Mouse (Mus musculus): ENCODE data around the gene Ogn. TPM values are rescaled to one million over a fixed set of nuclear protein-coding genes. Genes with fewer than 3 reads are reported as not detected.

The Ogn gene
- polyA plus RNA-seq (2017; shearing (Covaris generic)), result under 1 TPM in 1 of 2 experiments, not detected in 1; 0.14 TPM

GRCm38 (mm10) chr13:49607714-49608113 lies at the start of gene Ogn:
TSS of gene Ogn (plus strand) at chr13:49608046.

GRCm38 (mm10) chr13:49581541-49582530 lies 26.0 kb upstream of the Ogn start, which contains the start of gene Omd:
TSS of gene Omd (plus strand) at chr13:49582462.

DNA sequence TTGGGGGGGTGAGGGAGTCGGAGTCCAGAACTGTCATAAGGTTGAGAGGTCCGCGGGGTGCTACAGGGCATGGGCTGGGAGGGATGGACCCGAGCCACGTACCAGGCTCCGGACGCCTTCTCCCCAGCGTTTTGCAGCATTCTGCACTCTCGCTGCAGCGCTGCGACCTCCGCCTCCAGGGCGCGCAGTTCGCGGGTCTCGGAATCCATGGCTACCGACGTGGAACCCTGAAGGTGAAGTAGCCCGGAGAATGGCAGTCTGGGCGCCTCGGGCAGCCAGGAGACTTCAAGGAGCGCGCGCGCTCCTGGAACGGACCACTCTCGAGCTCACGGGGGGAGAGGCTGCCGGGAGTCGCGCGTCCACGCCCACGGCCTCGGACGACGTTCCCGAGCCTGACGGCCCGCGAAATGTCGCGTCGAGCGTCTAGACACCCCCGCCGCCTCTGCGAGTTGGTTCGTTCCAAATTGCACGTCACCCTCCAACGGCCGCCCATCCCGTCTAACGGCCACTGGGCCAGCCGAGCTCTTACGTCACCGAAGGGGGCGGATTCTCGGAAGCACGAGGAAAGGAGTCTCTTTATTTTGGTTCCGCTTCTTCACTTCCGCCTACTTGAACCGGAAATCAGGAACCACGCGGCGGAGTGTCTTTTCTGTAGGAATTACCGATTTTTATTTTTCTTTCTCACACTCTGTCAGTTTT lies 44.8 kb downstream of the Ogn start, which contains the start of the genes Cenpp and Nol8:
Gene Cenpp, minus strand, starts transcription at position 305 of the 699 bp plus-strand sequence.
Gene Nol8, plus strand, starts transcription at position 598 of the 699 bp plus-strand sequence.

Other genes with a start within 250 kb of the Ogn start
- gene Ippk, start 186.8 kb upstream of the Ogn start, polyA plus RNA-seq (2017; shearing (Covaris generic)), result 10 to 100 TPM in 1 of 2 experiments, 1 to 10 TPM in 1; 8.9 to 11.4 TPM
- gene Tes3-ps, start 114.7 kb upstream of the Ogn start, polyA plus RNA-seq (2017; shearing (Covaris generic)), result 1 to 10 TPM; 3.2 to 6.7 TPM
- under 1 TPM in 1 of 2 experiments, not detected in 1; 0.13 TPM for gene Ecm2, start 103.2 kb upstream of the Ogn start, polyA plus RNA-seq (2017; shearing (Covaris generic))
- gene Aspn, start 63.6 kb upstream of the Ogn start, polyA plus RNA-seq (2017; shearing (Covaris generic)), result not detected
- 1 to 10 TPM in 1 of 2 experiments, under 1 TPM in 1; 0.12 to 2.2 TPM for gene Omd, start 25.6 kb upstream of the Ogn start, polyA plus RNA-seq (2017; shearing (Covaris generic))
- gene Cenpp, start 44.7 kb downstream of the Ogn start, polyA plus RNA-seq (2017; shearing (Covaris generic)), result 1 to 10 TPM; 1.1 to 1.3 TPM
- gene Nol8, start 45.0 kb downstream of the Ogn start, polyA plus RNA-seq (2017; shearing (Covaris generic)), result 10 to 100 TPM; 36.0 to 43.5 TPM
- 10 to 100 TPM; 39.6 to 64.8 TPM for gene Iars, start 74.1 kb downstream of the Ogn start, polyA plus RNA-seq (2017; shearing (Covaris generic))
- not detected for gene Gm30302, start 191.0 kb downstream of the Ogn start, polyA plus RNA-seq (2017; shearing (Covaris generic))

Data from inflammation-experienced regulatory T-cells (primary cell).